Mouse (Mus musculus): ENCODE data around the gene Anks3. TPM values are rescaled to one million over a fixed set of nuclear protein-coding genes. Genes with fewer than 3 reads are reported as not detected.

Gene Anks3
- polyA plus RNA-seq, 1 experiment from 2014 or later: 54.5 TPM

GRCm38 (mm10) chr16:4912907-4913782 is 50.9 kb downstream of the Anks3 start:
- H3K36me3 ChIP-seq: peaks cover 83% of the 10 kb centered on the region
- no peak for DNase-seq (ENCODE audit: low spot score)
- no peak overlapping the region; the same call in 1 of the 2 replicates for H3K27ac ChIP-seq (replicated peaks)
- no peak overlapping the region for H3K4me3 ChIP-seq
- H3K9me3 ChIP-seq (replicated peaks): no peaks in the 10 kb centered on the region
- H3K4me1 ChIP-seq: no peaks in the 10 kb centered on the region
- no peaks in the 10 kb centered on the region for H3K27me3 ChIP-seq (ENCODE audit: low read depth, poor library complexity, severe bottlenecking)
- 75% methylated on average over 11 of the region's 11 CpGs for WGBS

- no peak overlapping the region for H3K27ac ChIP-seq (replicated peaks)
- WGBS: 82% methylated on average over 10 of the region's 10 CpGs
- no peaks in the 10 kb centered on the region for H3K27me3 ChIP-seq (ENCODE audit: low read depth, poor library complexity, severe bottlenecking)
- H3K9me3 ChIP-seq (replicated peaks): no peaks in the 10 kb centered on the region
- H3K36me3 ChIP-seq: peaks cover 90% of the 10 kb centered on the region
- no peak for DNase-seq (ENCODE audit: low spot score)
- no peak overlapping the region for H3K4me3 ChIP-seq
- no peaks in the 10 kb centered on the region for H3K4me1 ChIP-seq
These were observed 51.8 kb downstream of the Anks3 start for GRCm38 (mm10) chr16:4912074-4912648.

GRCm38 (mm10) chr16:4910758-4911157 is 53.2 kb downstream of the Anks3 start:
- Histone ChIP-seq H3K27ac (replicated peaks) (no peak overlapping the region), H3K4me3 (no peak overlapping the region), H3K4me1 (no peaks in the 10 kb centered on the region), H3K27me3 (ENCODE audit: low read depth, poor library complexity, severe bottlenecking) (no peaks in the 10 kb centered on the region), H3K9me3 (replicated peaks) (no peaks in the 10 kb centered on the region), H3K36me3 (peaks cover 76% of the 10 kb centered on the region)
- no peak for DNase-seq (ENCODE audit: low spot score)
- 90% methylated on average over 8 of the region's 8 CpGs for WGBS

GRCm38 (mm10) chr16:4909745-4910144 is 54.3 kb downstream of the Anks3 start:
- Histone ChIP-seq H3K27me3 (ENCODE audit: low read depth, poor library complexity, severe bottlenecking) (no peaks in the 10 kb centered on the region), H3K36me3 (peaks cover 67% of the 10 kb centered on the region), H3K9me3 (replicated peaks) (no peaks in the 10 kb centered on the region), H3K4me1 (no peaks in the 10 kb centered on the region), H3K4me3 (no peak overlapping the region), H3K27ac (replicated peaks) (no peak overlapping the region)
- DNase-seq (ENCODE audit: low spot score): no peak
- 95% methylated on average over 2 of the region's 2 CpGs for WGBS

- Histone ChIP-seq H3K9me3 (replicated peaks) (no peaks in the 10 kb centered on the region), H3K36me3 (peaks cover 53% of the 10 kb centered on the region), H3K4me1 (no peaks in the 10 kb centered on the region), H3K4me3 (no peak overlapping the region), H3K27ac (replicated peaks) (no peak overlapping the region), H3K27me3 (ENCODE audit: low read depth, poor library complexity, severe bottlenecking) (no peaks in the 10 kb centered on the region)
- 43% methylated on average over 5 of the region's 5 CpGs for WGBS
- no peak for DNase-seq (ENCODE audit: low spot score)
These were observed 56.0 kb downstream of the Anks3 start for GRCm38 (mm10) chr16:4907972-4908371.

- Histone ChIP-seq H3K27me3 (ENCODE audit: low read depth, poor library complexity, severe bottlenecking) (no peaks in the 10 kb centered on the region), H3K9me3 (replicated peaks) (no peaks in the 10 kb centered on the region), H3K4me1 (no peaks in the 10 kb centered on the region), H3K4me3 (no peak overlapping the region), H3K36me3 (peaks cover 47% of the 10 kb centered on the region), H3K27ac (replicated peaks) (no peak overlapping the region)
- 83% methylated on average over 2 of the region's 2 CpGs for WGBS
- no peak for DNase-seq (ENCODE audit: low spot score)
These were observed 56.6 kb downstream of the Anks3 start for GRCm38 (mm10) chr16:4907386-4907785.

- Histone ChIP-seq H3K9me3 (replicated peaks) (no peaks in the 10 kb centered on the region), H3K27ac (replicated peaks) (no peak overlapping the region), H3K4me1 (no peaks in the 10 kb centered on the region), H3K27me3 (ENCODE audit: low read depth, poor library complexity, severe bottlenecking) (no peaks in the 10 kb centered on the region), H3K4me3 (no peak overlapping the region), H3K36me3 (peaks cover 39% of the 10 kb centered on the region)
- DNase-seq (ENCODE audit: low spot score): no peak
These were observed 57.4 kb downstream of the Anks3 start for GRCm38 (mm10) chr16:4906559-4906958.

- no peak overlapping the region for H3K4me3 ChIP-seq
- 67% methylated on average over 1 of the region's 1 CpGs for WGBS
- H3K27me3 ChIP-seq (ENCODE audit: low read depth, poor library complexity, severe bottlenecking): no peaks in the 10 kb centered on the region
- H3K9me3 ChIP-seq (replicated peaks): no peaks in the 10 kb centered on the region
- no peak overlapping the region for H3K27ac ChIP-seq (replicated peaks)
- H3K4me1 ChIP-seq: peaks cover 4% of the 10 kb centered on the region; the same call in 1 of the 2 replicates
- peaks cover 29% of the 10 kb centered on the region for H3K36me3 ChIP-seq
- no peak for DNase-seq (ENCODE audit: low spot score)
These were observed 58.4 kb downstream of the Anks3 start for GRCm38 (mm10) chr16:4905591-4905990.

GRCm38 (mm10) chr16:4904878-4905277 is 59.1 kb downstream of the Anks3 start:
- 91% methylated on average over 3 of the region's 3 CpGs for WGBS
- no peak overlapping the region for H3K27ac ChIP-seq (replicated peaks)
- H3K4me3 ChIP-seq: no peak overlapping the region
- H3K36me3 ChIP-seq: peaks cover 24% of the 10 kb centered on the region
- no peaks in the 10 kb centered on the region for H3K9me3 ChIP-seq (replicated peaks)
- H3K27me3 ChIP-seq (ENCODE audit: low read depth, poor library complexity, severe bottlenecking): no peaks in the 10 kb centered on the region
- no peak for DNase-seq (ENCODE audit: low spot score)
- H3K4me1 ChIP-seq: peaks cover 4% of the 10 kb centered on the region; the same call in 1 of the 2 replicates

GRCm38 (mm10) chr16:4903491-4904102 is 60.4 kb downstream of the Anks3 start:
- 87% methylated on average over 6 of the region's 6 CpGs for WGBS
- H3K27ac ChIP-seq (replicated peaks): no peak overlapping the region

GRCm38 (mm10) chr16:4902390-4902789 is 61.6 kb downstream of the Anks3 start:
- Histone ChIP-seq H3K27me3 (ENCODE audit: low read depth, poor library complexity, severe bottlenecking) (no peaks in the 10 kb centered on the region), H3K4me1 (peaks cover 4% of the 10 kb centered on the region; the same call in 1 of the 2 replicates), H3K36me3 (peaks cover 2% of the 10 kb centered on the region; the same call in 1 of the 2 replicates), H3K9me3 (replicated peaks) (no peaks in the 10 kb centered on the region), H3K27ac (replicated peaks) (no peak overlapping the region), H3K4me3 (no peak overlapping the region)
- DNase-seq (ENCODE audit: low spot score): no peak
- 82% methylated on average over 2 of the region's 2 CpGs for WGBS

More at GRCm38 (mm10) chr16:4903491-4904102, 60.4 kb downstream of the Anks3 start:
- Histone ChIP-seq H3K27me3 (ENCODE audit: low read depth, poor library complexity, severe bottlenecking) (no peaks in the 10 kb centered on the region), H3K9me3 (replicated peaks) (no peaks in the 10 kb centered on the region), H3K4me3 (no peak overlapping the region), H3K4me1 (peaks cover 4% of the 10 kb centered on the region; the same call in 1 of the 2 replicates), H3K36me3 (peaks cover 11% of the 10 kb centered on the region)
- DNase-seq (ENCODE audit: low spot score): no peak

- Histone ChIP-seq H3K9me3 (replicated peaks) (no peaks in the 10 kb centered on the region), H3K4me3 (no peak overlapping the region), H3K4me1 (peaks cover 4% of the 10 kb centered on the region; the same call in 1 of the 2 replicates), H3K36me3 (no peaks in the 10 kb centered on the region), H3K27ac (replicated peaks) (no peak overlapping the region), H3K27me3 (ENCODE audit: low read depth, poor library complexity, severe bottlenecking) (no peaks in the 10 kb centered on the region)
- no peak for DNase-seq (ENCODE audit: low spot score)
- 70% methylated on average over 7 of the region's 7 CpGs for WGBS
These were observed 62.8 kb downstream of the Anks3 start for GRCm38 (mm10) chr16:4901167-4901566.

GRCm38 (mm10) chr16:4899711-4900110 is 64.3 kb downstream of the Anks3 start:
- no peak for DNase-seq (ENCODE audit: low spot score)
- no peaks in the 10 kb centered on the region for H3K9me3 ChIP-seq (replicated peaks)
- WGBS: 87% methylated on average over 2 of the region's 2 CpGs
- H3K27me3 ChIP-seq (ENCODE audit: low read depth, poor library complexity, severe bottlenecking): no peaks in the 10 kb centered on the region
- peaks cover 4% of the 10 kb centered on the region; the same call in 1 of the 2 replicates for H3K4me1 ChIP-seq
- H3K36me3 ChIP-seq: no peaks in the 10 kb centered on the region
- H3K4me3 ChIP-seq: no peak overlapping the region
- no peak overlapping the region for H3K27ac ChIP-seq (replicated peaks)

Data from midbrain, embryonic 10.5 days (tissue).